Mouse (Mus musculus): ENCODE measurements around the gene Cox11.

Cox11 gene

GRCm38 (mm10) chr11:90637440-90638311 lies at the start of gene Cox11, which contains the start of gene Stxbp4:
TSS of gene Cox11 (plus strand) at chr11:90638173.
TSS of gene Stxbp4 (minus strand) at chr11:90638084.
- peak; percentile 85 to 95 for DNase-seq (ENCODE audit: low spot score in 2 of 2)

DNA sequence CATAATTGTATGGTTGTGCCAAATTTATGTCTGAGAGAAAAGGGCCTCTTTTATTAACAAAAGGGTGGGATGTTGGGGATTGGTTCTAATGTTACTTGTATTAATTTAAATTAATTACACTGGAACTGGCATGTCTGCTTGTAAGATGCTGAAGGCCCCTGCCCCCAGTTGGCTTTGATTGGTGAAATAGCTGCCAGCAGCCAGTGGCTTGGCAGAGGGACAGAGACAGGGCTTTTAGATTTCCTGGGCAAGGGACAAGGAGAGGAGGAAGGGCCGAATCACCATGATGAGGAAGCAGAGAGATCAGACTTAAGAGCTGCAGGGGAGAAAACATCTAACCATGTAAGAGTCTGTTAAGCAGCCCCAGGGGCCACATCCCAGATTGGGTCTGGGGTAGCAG lies 47.0 kb upstream of the Cox11 start:
- DNase-seq (ENCODE audit: low spot score in 2 of 2): peak in 1 of 2 experiments; percentile 9

DNA sequence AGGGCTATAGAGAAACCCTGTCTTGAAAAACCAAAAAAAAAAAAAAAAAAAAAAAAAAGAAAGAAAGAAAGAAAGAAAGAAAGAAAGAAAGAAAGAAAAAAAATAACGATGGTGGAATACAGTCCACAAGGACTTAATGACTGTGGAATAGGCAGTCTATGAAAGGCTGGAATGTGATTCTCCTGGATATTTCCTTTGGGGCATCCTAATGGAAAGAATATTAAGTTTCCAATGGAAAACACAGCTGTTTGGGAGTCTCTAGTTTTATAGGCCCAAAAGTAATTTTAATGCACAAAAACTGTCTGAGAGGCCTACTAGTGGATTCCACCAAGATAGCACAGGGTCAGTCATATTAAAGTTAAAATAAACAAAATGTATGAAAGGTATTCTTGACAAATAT lies 42.1 kb upstream of the Cox11 start:
- no peak for DNase-seq (ENCODE audit: low spot score in 2 of 2)

GRCm38 (mm10) chr11:90603066-90603465 lies 34.9 kb upstream of the Cox11 start:
- no peak for DNase-seq (ENCODE audit: low spot score in 2 of 2)

- no peak for DNase-seq (ENCODE audit: low spot score in 2 of 2)
Observed at GRCm38 (mm10) chr11:90612118-90612517, 25.9 kb upstream of the Cox11 start.

GRCm38 (mm10) chr11:90614743-90615142 lies 23.2 kb upstream of the Cox11 start:
- DNase-seq (ENCODE audit: low spot score in 2 of 2): no peak

GRCm38 (mm10) chr11:90616431-90616830 lies 21.5 kb upstream of the Cox11 start:
- DNase-seq (ENCODE audit: low spot score in 2 of 2): no peak

- DNase-seq (ENCODE audit: low spot score in 2 of 2): no peak
Observed at GRCm38 (mm10) chr11:90622044-90622443, 15.9 kb upstream of the Cox11 start.

GRCm38 (mm10) chr11:90622500-90622899 lies 15.5 kb upstream of the Cox11 start:
- DNase-seq (ENCODE audit: low spot score in 2 of 2): no peak

- DNase-seq (ENCODE audit: low spot score in 2 of 2): peak in 1 of 2 experiments; percentile 55
Observed at GRCm38 (mm10) chr11:90623477-90623876, 14.5 kb upstream of the Cox11 start.

GRCm38 (mm10) chr11:90625174-90625573 lies 12.8 kb upstream of the Cox11 start:
- DNase-seq (ENCODE audit: low spot score in 2 of 2): no peak

DNA sequence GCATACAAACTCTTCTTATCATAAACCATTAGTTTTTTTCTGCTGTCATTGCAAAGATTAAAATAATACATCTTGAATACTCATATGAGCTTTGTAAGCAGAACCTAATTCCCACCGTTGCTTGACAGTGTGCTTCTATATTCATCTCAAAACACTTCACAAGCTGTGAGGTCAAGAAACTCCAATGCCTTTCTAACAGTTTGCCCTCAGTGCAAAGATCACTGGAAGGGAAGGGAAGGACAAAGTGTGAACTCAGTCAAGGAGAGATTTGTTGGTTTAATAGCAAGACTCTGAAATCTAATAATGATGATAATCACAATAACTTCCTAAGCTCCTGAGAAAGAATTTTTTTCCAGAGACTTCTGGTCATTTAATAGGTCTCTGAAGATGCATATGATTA lies 10.2 kb upstream of the Cox11 start:
- no peak for DNase-seq (ENCODE audit: low spot score in 2 of 2)

DNA sequence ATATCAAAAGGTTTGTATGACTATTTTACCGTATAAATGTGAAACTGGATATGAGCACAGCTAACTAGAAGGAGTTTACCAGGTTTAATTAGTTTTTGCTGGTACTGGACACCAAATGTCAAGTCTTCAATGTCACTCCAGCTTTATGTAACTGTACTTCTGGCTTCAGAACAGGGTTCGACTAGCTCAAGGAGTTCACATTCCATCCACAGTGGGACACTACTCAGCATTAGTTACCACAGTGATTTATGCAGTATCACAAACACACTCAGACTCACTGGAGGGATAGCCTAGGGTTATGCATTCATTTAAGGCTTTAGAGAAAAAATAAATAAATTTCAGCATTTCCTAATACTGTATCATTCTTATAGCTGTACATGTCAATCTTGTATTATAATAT lies 5.5 kb upstream of the Cox11 start:
- no peak for DNase-seq (ENCODE audit: low spot score in 2 of 2)

DNA sequence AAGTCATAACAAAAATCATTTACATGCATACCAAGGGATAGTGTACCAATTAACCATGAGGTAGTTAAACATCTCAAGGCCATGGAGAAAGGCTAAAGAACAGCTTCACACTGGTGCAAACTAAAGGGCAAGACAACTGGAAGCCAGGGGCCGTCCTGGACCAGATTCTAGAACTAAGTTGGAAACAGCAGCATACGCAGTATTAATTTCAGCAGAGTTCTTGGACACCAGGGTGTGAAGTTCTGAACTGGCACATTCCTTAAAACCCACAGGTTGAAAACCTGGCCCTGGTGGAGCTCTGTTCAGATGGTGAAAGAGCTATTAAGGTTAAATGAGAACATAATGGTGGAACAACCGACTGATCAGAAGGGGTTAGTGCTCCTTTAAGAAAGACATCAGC lies 3.3 kb upstream of the Cox11 start:
- DNase-seq (ENCODE audit: low spot score in 2 of 2): no peak

GRCm38 (mm10) chr11:90638312-90638830 lies 398 bp downstream of the Cox11 start:
- DNase-seq (ENCODE audit: low spot score in 2 of 2): no peak

- DNase-seq (ENCODE audit: low spot score in 2 of 2): no peak
Observed at GRCm38 (mm10) chr11:90649777-90650176, 11.8 kb downstream of the Cox11 start.

GRCm38 (mm10) chr11:90650231-90650885 lies 12.4 kb downstream of the Cox11 start:
- DNase-seq (ENCODE audit: low spot score in 2 of 2): no peak

DNA sequence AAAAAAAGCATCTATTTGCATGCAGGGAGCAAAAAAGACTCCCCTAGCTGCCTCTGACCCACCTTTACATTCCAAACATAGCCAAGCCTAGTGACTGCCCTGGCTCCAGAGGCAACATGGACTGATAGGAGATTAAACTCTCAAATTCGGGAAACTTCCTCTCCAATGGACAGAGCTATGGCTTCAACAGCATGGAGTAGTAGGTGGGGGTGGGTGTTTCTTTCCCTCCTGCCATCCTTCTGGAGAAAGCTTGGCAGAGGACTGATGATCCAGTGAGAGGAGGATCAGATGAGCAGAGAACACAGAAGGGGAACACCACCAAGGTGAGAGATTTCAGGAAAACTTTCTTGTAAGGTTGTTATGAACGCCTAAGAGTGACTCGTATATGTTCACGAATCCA lies 14.6 kb downstream of the Cox11 start:
- no peak for DNase-seq (ENCODE audit: low spot score in 2 of 2)

GRCm38 (mm10) chr11:90657527-90657926 lies 19.6 kb downstream of the Cox11 start:
- no peak for DNase-seq (ENCODE audit: low spot score in 2 of 2)

- no peak for DNase-seq (ENCODE audit: low spot score in 2 of 2)
Observed at GRCm38 (mm10) chr11:90660662-90661061, 22.7 kb downstream of the Cox11 start.

GRCm38 (mm10) chr11:90663052-90663451 lies 25.1 kb downstream of the Cox11 start:
- no peak for DNase-seq (ENCODE audit: low spot score in 2 of 2)

DNA sequence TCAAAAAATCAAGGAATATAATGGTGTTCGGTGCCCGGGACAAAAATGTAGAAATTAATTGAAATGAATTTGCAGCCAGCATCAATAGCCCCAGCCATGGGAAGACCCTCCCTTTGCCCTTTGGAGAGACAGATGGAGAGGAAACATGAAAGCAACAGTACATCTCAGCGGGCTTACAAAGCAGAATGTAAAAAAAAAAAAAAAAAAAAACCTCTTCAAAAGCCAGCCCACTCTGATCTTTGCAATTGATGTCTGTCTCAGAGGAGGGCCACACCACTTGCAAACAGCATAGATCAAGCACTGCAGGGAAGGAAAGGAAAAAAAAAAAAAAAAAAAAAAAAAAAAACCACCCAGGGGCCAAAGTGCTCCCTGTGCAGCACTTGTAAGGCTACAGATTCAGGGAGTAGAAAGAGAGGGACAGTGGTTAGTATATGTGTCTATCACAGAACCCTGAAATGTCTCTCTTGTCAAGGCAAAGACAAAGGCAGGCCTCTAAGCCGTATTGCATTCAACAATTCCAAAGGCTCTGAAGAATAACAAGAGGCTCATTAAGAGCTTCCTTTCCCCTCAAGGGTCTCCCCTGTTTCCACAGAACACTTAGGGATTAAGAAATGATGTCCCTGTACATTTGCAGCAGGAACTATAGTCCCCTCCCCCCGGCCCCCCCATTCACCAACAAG lies 25.8 kb downstream of the Cox11 start:
- DNase-seq (ENCODE audit: low spot score in 2 of 2): no peak

Data from left cerebral cortex, adult 9 months (tissue).